Mouse (Mus musculus): Measurements from ENCODE around the gene Kcnip2. TPM values are rescaled to one million over a fixed set of nuclear protein-coding genes. Genes with fewer than 3 reads are reported as not detected.
A peak's percentile ranks its signal among the peaks of the same experiment; 100 is the strongest.

Gene Kcnip2
- polyA plus RNA-seq (2015; fragmentation: Nextera tagmentation; extraction: Ambion mirVana) = 2.4 and 2.5 TPM in 2 replicates

- peaks cover 68% of the 10 kb centered on the region for H3K27me3 ChIP-seq
- peak within 1 kb of the TSS; percentile 27 for H3K4me3 ChIP-seq (replicated peaks)
- ATAC-seq (ENCODE audit: insufficient read depth) = no peak; the same call in 1 of the 2 replicates
- WGBS (ENCODE audit: insufficient replicate concordance) = 2% methylated on average over 28 of the region's 29 CpGs
- H3K36me3 ChIP-seq (replicated peaks) = no peaks in the 10 kb centered on the region
- no peak within 1 kb of the TSS for H3K9ac ChIP-seq
- no peaks in the 10 kb centered on the region for H3K9me3 ChIP-seq (replicated peaks)
- peak within 1 kb of the TSS; percentile 56 for H3K4me2 ChIP-seq
- H3K27ac ChIP-seq (replicated peaks) = no peak within 1 kb of the TSS
- peaks cover 26% of the 10 kb centered on the region for H3K4me1 ChIP-seq (replicated peaks)
These were observed at the start of gene Kcnip2 for GRCm38 (mm10) chr19:45815831-45816405. TSS of gene Kcnip2 (minus strand) at chr19:45816061.

GRCm38 (mm10) chr19:45855284-45855920, 39.5 kb upstream of the Kcnip2 start:
- no peak for ATAC-seq (ENCODE audit: insufficient read depth)
- no peak overlapping the region for H3K4me2 ChIP-seq
- H3K9ac ChIP-seq = no peak overlapping the region
- no peaks in the 10 kb centered on the region for H3K9me3 ChIP-seq (replicated peaks)
- no peak overlapping the region for H3K27ac ChIP-seq (replicated peaks)
- H3K4me1 ChIP-seq (replicated peaks) = no peaks in the 10 kb centered on the region
- H3K36me3 ChIP-seq (replicated peaks) = no peaks in the 10 kb centered on the region
- no peak overlapping the region for H3K4me3 ChIP-seq (replicated peaks)
- 45% methylated on average over 8 of the region's 8 CpGs for WGBS (ENCODE audit: insufficient replicate concordance)
- no peaks in the 10 kb centered on the region for H3K27me3 ChIP-seq

GRCm38 (mm10) chr19:45854521-45854920, 38.7 kb upstream of the Kcnip2 start:
- Histone ChIP-seq H3K9me3 (replicated peaks) (no peaks in the 10 kb centered on the region), H3K4me1 (replicated peaks) (no peaks in the 10 kb centered on the region), H3K4me2 (no peak overlapping the region), H3K9ac (no peak overlapping the region), H3K27me3 (no peaks in the 10 kb centered on the region), H3K36me3 (replicated peaks) (no peaks in the 10 kb centered on the region), H3K4me3 (replicated peaks) (no peak overlapping the region), H3K27ac (replicated peaks) (no peak overlapping the region)
- no peak for ATAC-seq (ENCODE audit: insufficient read depth)
- 78% methylated on average over 7 of the region's 7 CpGs for whole genome bisulfite sequencing (ENCODE audit: insufficient replicate concordance)

GRCm38 (mm10) chr19:45847733-45848093, 31.9 kb upstream of the Kcnip2 start:
- no peaks in the 10 kb centered on the region for H3K36me3 ChIP-seq (replicated peaks)
- WGBS (ENCODE audit: insufficient replicate concordance) = 77% methylated on average over 4 of the region's 4 CpGs
- ATAC-seq (ENCODE audit: insufficient read depth) = no peak
- no peak overlapping the region for H3K9ac ChIP-seq
- H3K27ac ChIP-seq (replicated peaks) = no peak overlapping the region
- no peaks in the 10 kb centered on the region for H3K9me3 ChIP-seq (replicated peaks)
- no peak overlapping the region for H3K4me3 ChIP-seq (replicated peaks)
- H3K4me1 ChIP-seq (replicated peaks) = peaks cover 12% of the 10 kb centered on the region; the same call in 1 of the 2 replicates
- no peak overlapping the region for H3K4me2 ChIP-seq
- H3K27me3 ChIP-seq = no peaks in the 10 kb centered on the region

GRCm38 (mm10) chr19:45847016-45847732, 31.3 kb upstream of the Kcnip2 start:
- WGBS (ENCODE audit: insufficient replicate concordance) = 86% methylated on average over 3 of the region's 3 CpGs
- peaks cover 12% of the 10 kb centered on the region; the same call in 1 of the 2 replicates for H3K4me1 ChIP-seq (replicated peaks)
- H3K27ac ChIP-seq (replicated peaks) = no peak overlapping the region

GRCm38 (mm10) chr19:45844209-45844608, 28.3 kb upstream of the Kcnip2 start:
- H3K9me3 ChIP-seq (replicated peaks) = no peaks in the 10 kb centered on the region
- no peak overlapping the region for H3K4me3 ChIP-seq (replicated peaks)
- H3K4me1 ChIP-seq (replicated peaks) = peaks cover 12% of the 10 kb centered on the region; the same call in 1 of the 2 replicates
- no peak overlapping the region for H3K9ac ChIP-seq
- H3K36me3 ChIP-seq (replicated peaks) = no peaks in the 10 kb centered on the region
- no peak for ATAC-seq (ENCODE audit: insufficient read depth)
- H3K27ac ChIP-seq (replicated peaks) = no peak overlapping the region
- H3K4me2 ChIP-seq = peak overlapping the region; percentile 29; the same call in 1 of the 2 replicates
- H3K27me3 ChIP-seq = no peaks in the 10 kb centered on the region
- 52% methylated on average over 3 of the region's 3 CpGs for WGBS (ENCODE audit: insufficient replicate concordance)

More at GRCm38 (mm10) chr19:45847016-45847732, 31.3 kb upstream of the Kcnip2 start:
- Histone ChIP-seq H3K9me3 (replicated peaks) (no peaks in the 10 kb centered on the region), H3K4me2 (no peak overlapping the region), H3K9ac (no peak overlapping the region), H3K27me3 (no peaks in the 10 kb centered on the region), H3K36me3 (replicated peaks) (no peaks in the 10 kb centered on the region), H3K4me3 (replicated peaks) (no peak overlapping the region)
- no peak for ATAC-seq (ENCODE audit: insufficient read depth)

- 14% methylated on average over 10 of the region's 10 CpGs for WGBS (ENCODE audit: insufficient replicate concordance)
- Histone ChIP-seq H3K27me3 (no peaks in the 10 kb centered on the region), H3K36me3 (replicated peaks) (no peaks in the 10 kb centered on the region), H3K9ac (no peak overlapping the region), H3K4me3 (replicated peaks) (no peak overlapping the region), H3K4me2 (peak overlapping the region; percentile 29), H3K4me1 (replicated peaks) (peaks cover 12% of the 10 kb centered on the region; the same call in 1 of the 2 replicates), H3K9me3 (replicated peaks) (no peaks in the 10 kb centered on the region), H3K27ac (replicated peaks) (peak overlapping the region; percentile 24; the same call in 1 of the 2 replicates)
- no peak; the same call in 1 of the 2 replicates for ATAC-seq (ENCODE audit: insufficient read depth)
These were observed 27.6 kb upstream of the Kcnip2 start for GRCm38 (mm10) chr19:45843424-45843823.

GRCm38 (mm10) chr19:45837050-45837994, 21.5 kb upstream of the Kcnip2 start:
- no peaks in the 10 kb centered on the region for H3K27me3 ChIP-seq
- H3K27ac ChIP-seq (replicated peaks) = no peak overlapping the region
- no peaks in the 10 kb centered on the region for H3K36me3 ChIP-seq (replicated peaks)
- no peak overlapping the region for H3K4me3 ChIP-seq (replicated peaks)
- WGBS (ENCODE audit: insufficient replicate concordance) = 73% methylated on average over 12 of the region's 12 CpGs
- no peak overlapping the region for H3K4me2 ChIP-seq
- H3K9ac ChIP-seq = no peak overlapping the region
- ATAC-seq (ENCODE audit: insufficient read depth) = no peak
- no peaks in the 10 kb centered on the region for H3K9me3 ChIP-seq (replicated peaks)
- H3K4me1 ChIP-seq (replicated peaks) = no peaks in the 10 kb centered on the region

- no peaks in the 10 kb centered on the region for H3K27me3 ChIP-seq
- H3K4me1 ChIP-seq (replicated peaks) = no peaks in the 10 kb centered on the region
- no peaks in the 10 kb centered on the region for H3K9me3 ChIP-seq (replicated peaks)
- H3K9ac ChIP-seq = no peak overlapping the region
- H3K36me3 ChIP-seq (replicated peaks) = no peaks in the 10 kb centered on the region
- WGBS (ENCODE audit: insufficient replicate concordance) = 57% methylated on average over 10 of the region's 10 CpGs
- ATAC-seq (ENCODE audit: insufficient read depth) = no peak
- no peak overlapping the region for H3K4me3 ChIP-seq (replicated peaks)
- H3K27ac ChIP-seq (replicated peaks) = no peak overlapping the region
- no peak overlapping the region for H3K4me2 ChIP-seq
These were observed 19.6 kb upstream of the Kcnip2 start for GRCm38 (mm10) chr19:45835490-45835889.

GRCm38 (mm10) chr19:45833665-45834064, 17.8 kb upstream of the Kcnip2 start:
- Histone ChIP-seq H3K27me3 (no peaks in the 10 kb centered on the region), H3K4me3 (replicated peaks) (no peak overlapping the region), H3K36me3 (replicated peaks) (no peaks in the 10 kb centered on the region), H3K27ac (replicated peaks) (no peak overlapping the region), H3K4me2 (no peak overlapping the region), H3K9ac (no peak overlapping the region), H3K4me1 (replicated peaks) (no peaks in the 10 kb centered on the region), H3K9me3 (replicated peaks) (no peaks in the 10 kb centered on the region)
- ATAC-seq (ENCODE audit: insufficient read depth) = no peak
- 73% methylated on average over 10 of the region's 10 CpGs for WGBS (ENCODE audit: insufficient replicate concordance)
